Mouse (Mus musculus) ovary, postnatal 10 days (tissue): ENCODE results near the gene Kit.

ENCODE experiments used
- DNase-seq: peaks from one replicate; pipeline ENCODE4 v3.0.0; 2022; ENCODE audit warnings: low spot score

Gene Kit

DNA sequence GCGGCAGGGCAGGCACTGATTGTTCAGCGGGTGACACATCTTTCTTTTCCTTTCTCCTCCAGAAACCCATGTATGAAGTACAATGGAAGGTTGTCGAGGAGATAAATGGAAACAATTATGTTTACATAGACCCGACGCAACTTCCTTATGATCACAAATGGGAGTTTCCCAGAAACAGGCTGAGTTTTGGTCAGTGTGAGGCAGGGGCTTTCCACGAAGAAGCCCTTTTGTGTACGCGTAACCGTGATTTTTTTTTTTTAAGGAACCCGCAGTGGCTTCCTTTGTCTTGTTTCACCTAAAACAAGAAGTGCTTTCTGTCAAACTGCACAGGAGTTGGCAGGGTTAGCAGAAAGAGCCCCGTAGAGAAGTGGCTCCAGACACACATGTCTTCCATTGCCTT is 65.9 kb downstream of the Kit start:
- DNase-seq, result no peak

- no peak for DNase-seq
These were observed 72.3 kb downstream of the Kit start for GRCm38 (mm10) chr5:75647046-75647445.

DNA sequence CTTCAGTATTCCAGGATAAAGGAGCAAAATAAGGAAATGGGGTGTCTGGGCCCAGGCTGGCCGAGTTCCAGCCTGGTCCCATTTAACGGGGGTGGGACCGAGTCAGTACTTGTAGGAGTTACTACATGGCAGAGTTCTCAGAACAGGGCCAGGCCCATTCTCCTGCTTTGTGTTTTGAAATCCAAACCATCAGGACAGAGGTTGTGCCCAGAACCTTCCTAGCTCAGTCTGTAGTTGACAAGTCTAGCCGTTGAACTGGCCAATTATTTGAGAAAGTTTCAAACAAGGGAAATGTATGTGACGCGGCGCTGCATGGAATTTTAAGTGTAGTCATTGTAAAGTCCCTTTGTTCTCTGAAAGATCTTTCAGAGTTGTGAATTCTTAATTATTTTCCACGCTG is 75.8 kb downstream of the Kit start:
- DNase-seq, result no peak

- DNase-seq, result no peak
These were observed 78.7 kb downstream of the Kit start for GRCm38 (mm10) chr5:75653431-75653830.

DNA sequence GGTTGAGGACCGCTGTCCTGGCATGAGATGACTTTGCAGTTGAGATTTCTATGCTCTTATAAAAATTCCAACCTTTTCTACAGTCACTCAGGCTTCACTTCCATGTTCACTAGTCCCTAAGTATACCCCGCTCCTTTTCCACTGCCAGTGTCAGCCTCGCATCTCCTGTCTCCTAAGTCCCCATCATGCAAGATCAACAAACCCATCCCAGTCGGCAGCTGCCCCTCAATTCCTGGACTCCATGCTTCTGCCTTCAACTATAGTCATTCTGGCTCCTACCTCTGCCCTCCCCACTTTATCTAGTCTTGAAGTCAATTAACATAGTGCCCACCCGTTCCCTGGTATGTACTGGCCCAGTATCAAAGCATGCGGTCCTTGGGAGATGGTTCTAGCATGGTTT is 83.9 kb downstream of the Kit start:
- no peak for DNase-seq

- no peak for DNase-seq
These were observed 85.6 kb downstream of the Kit start for GRCm38 (mm10) chr5:75660342-75660741.

DNA sequence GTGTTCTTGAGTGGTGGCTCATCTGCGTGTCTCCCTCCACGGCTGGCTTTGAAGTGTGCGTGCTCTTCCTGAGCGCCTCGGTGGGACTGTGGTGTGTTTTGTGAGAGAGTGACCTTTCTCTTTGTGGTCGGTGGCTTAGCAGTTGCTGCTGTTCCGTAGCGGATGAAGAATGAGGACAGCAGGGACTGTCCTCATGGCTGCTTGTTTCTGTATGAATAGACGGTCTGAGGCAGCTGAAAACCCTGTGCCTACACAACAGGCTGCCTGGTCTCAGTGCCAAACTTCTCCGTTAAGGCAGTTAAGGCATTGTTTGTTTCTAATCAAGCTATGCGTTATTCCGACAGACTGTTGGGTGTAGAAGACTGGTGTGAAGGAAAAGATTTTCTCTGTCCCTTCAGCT is 87.8 kb downstream of the Kit start:
- DNase-seq, result no peak

DNA sequence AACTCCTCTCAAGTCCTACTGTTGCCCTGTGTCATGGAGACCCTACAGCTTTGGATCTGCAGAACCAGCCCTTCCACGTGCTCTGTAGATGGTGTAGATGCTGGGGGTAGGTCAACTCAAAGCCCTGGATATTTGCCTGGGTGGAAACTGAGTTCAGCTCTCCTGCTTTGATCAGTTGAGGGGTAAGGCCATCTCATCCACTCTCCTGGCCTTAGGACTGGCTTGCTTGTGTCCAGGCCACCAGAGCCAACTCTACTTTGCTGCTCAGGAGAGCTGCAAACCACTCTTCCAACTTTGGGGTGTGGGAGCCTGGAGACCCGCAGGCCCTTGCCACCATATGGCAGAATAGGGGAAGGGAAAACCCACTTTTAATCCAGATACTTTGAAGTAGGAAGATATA is 89.1 kb downstream of the Kit start:
- no peak for DNase-seq

DNA sequence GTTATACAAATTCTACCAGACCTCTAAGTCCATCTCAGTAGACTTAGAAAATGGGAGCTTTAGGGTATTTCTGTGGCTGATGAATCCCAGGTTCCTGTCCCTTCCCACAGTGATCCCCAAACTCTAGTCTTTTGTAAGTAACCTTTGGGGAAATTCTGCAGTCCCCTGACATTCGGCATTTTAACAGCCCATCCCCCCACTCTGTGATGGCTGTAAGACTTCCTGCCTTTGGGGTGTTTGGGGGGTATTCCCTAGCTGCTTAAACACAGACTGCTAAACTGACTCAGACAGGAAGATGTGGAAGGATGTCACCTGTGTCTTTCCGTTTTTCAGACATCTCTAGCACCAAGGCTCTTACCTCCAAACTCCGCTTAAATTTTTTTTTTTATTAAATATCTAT is 92.4 kb downstream of the Kit start:
- no peak for DNase-seq

- no peak for DNase-seq
These were observed 96.5 kb downstream of the Kit start for GRCm38 (mm10) chr5:75671136-75671788.

DNA sequence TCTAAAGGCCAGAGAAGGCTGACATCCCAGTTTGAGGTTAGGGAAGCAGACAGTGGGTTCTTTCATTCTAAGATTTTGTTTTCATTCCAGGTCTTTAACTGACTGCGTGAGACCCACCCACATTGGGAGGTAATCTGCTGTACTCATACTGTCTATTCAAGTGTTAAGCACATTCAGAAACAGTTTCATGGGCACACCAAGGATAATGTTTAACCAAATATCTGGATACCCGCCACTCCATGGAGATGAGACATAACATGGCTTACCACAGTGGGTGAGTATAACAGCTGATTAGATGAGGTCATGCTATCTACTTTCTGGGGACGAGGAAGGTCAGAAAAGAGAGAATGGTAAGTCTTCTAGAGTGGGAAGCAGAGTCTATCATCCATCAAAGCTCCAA is 101.3 kb downstream of the Kit start:
- no peak for DNase-seq

DNA sequence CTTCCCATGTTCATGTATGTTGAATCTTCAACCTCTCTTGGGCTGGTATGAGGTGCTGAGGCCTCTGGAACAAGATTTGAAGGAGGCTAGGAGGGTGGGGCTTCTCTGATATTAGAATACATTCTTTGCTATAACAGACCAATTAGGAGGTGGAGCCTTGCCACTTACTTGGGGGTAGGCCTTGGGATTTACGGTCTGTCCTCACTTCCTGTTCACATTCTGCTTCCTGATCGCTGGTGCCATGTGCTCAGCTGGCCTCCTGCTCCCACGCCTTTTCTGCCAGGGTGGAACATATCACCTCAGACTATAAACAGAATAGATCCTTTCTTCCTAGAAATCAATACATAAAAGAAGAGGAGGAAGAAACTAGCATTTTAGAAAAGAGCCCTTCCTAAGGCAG is 105.2 kb downstream of the Kit start:
- no peak for DNase-seq

GRCm38 (mm10) chr5:75695162-75695809 is 120.6 kb downstream of the Kit start:
- no peak for DNase-seq

DNA sequence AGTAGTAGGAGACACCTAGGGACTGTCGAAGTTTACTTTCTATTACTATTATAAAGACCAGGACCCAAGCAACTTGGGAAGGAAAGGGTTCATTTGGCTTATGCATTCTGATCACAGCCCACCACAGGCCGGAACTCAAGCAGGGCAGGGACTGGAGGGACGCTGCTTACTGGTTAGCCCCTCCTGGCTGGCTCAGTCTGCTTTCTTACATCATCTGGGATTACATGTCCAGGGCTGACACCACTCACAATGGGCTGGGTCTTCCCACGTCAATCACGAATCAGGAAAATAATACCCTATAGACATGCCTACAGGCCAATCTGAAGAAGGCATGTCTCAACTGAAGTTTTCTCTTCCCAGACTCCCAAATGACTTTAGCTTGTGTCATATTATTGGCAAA is 122.2 kb downstream of the Kit start:
- DNase-seq, result no peak

GRCm38 (mm10) chr5:75698556-75698955 is 123.8 kb downstream of the Kit start:
- no peak for DNase-seq

DNA sequence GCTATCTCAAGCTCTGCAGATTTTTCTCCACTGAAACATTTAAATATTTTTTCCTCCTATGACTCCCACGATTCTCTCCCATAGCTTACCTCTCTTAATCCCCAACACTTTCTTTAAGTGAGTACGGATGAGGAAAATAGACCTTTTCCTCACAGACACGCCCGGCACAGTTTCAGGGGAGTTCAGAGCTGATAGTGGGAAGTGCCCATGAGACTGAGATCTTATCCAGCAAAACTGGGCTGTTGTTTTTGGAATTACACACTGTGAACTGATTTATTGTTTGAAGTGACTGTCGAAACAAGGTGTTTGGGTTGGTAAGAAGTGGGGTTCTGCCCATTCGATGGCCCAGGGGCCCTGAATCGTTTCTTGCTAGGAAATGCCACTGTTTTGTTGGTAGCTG is 124.4 kb downstream of the Kit start:
- DNase-seq, result no peak

DNA sequence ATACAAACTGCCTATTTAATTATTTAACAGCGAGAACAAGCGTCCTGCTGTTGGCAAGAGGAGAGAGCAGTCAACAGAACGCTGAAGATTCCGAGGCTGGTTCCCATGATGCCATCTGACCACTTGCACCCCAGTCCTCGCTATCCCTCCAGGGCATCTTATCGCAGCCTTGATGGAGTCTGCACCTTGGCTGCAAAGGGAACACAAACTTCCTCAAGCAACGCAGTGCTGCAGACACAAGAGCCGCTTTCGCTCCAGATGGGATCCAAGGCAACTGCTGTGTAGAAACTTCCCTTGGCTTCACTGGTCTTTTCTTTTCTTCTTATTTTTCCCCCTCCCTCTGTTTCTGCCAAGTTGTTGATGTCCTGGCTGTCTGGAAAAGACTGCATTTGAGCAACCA is 124.8 kb downstream of the Kit start:
- DNase-seq, result no peak

GRCm38 (mm10) chr5:75701662-75702061 is 126.9 kb downstream of the Kit start:
- no peak for DNase-seq

GRCm38 (mm10) chr5:75702080-75702479 is 127.4 kb downstream of the Kit start:
- DNase-seq, result no peak

GRCm38 (mm10) chr5:75704584-75705175 is 130.0 kb downstream of the Kit start:
- DNase-seq, result no peak

DNA sequence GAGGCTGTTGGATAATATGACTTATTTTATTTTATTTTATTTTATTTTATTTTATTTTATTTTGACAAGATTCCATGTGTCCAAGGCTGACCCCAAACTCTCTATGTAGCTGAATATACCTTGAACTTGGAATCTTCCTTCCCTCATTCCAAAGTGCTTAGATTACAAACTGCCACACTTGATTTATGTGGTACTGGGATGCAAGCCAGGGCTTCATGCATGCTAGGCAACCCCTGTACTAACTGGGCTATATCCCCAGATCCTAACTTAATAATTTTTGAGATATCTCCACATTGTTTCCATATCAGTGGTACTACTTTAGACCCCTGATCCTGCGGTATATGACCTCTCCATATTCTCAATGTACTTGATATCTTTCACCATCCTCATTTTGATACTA is 130.7 kb downstream of the Kit start:
- DNase-seq, result no peak
